Comparison of ENCODE assay signal across 29 mouse cellular contexts in genomic region chr15:102950877-102951276, GRCm38 (mm10). TPM values are rescaled to one million over a fixed set of nuclear protein-coding genes. Genes with fewer than 3 reads are reported as not detected.
DNase-seq lines count a peak whose midpoint lies in the region; ATAC-seq and TF ChIP-seq lines count a peak whose summit lies in the region.
"Had no signal": no experiment of that assay in that cellular context is flagged by ENCODE, and none has a peak within 500 bp of the region (broad histone marks: within the 10 kb centered on the region; RNA-seq: fewer than 3 reads in every experiment).

No protein-coding gene starts in this region.

- intact Hi-C loops in heart, postnatal 36 days (cut with DNase I), result no loop called here

- H3K9me3 ChIP-seq in hindbrain, embryonic 11.5 days (ENCODE audit: control insufficient read depth, low read length), result no peaks in the 10 kb centered on the region
- H3K9me3 ChIP-seq in hindbrain, embryonic 16.5 days (ENCODE audit: control insufficient read depth, low read length), result no peaks in the 10 kb centered on the region
- H3K9me3 ChIP-seq in limb, embryonic 12.5 days, result no peaks in the 10 kb centered on the region
- no peaks in the 10 kb centered on the region for H3K9me3 ChIP-seq in neural tube, embryonic 12.5 days
- H3K9me3 ChIP-seq: embryonic facial prominence, embryonic 15.5 days; forebrain, embryonic 10.5 days; heart, embryonic 15.5 days; hindbrain, embryonic 10.5 days; hindbrain, embryonic 15.5 days had no signal

- peaks cover 98% of the 10 kb centered on the region for H3K27me3 ChIP-seq in hindbrain, embryonic 11.5 days (ENCODE audit: control insufficient read depth, insufficient read depth, low read length)
- peaks cover 78% of the 10 kb centered on the region for H3K27me3 ChIP-seq in hindbrain, embryonic 16.5 days (replicated peaks; ENCODE audit: control insufficient read depth, insufficient read depth, low read length)
- no peaks in the 10 kb centered on the region for H3K27me3 ChIP-seq in C2C12 (ENCODE audit: control insufficient read depth, insufficient read depth, insufficient read length)
- H3K27me3 ChIP-seq in limb, embryonic 12.5 days, result peaks cover 95% of the 10 kb centered on the region
- peaks cover 97% of the 10 kb centered on the region for H3K27me3 ChIP-seq in neural tube, embryonic 12.5 days (replicated peaks)

- DNase-seq in hindbrain, embryonic 11.5 days (ENCODE audit: low spot score), result peak; percentile 48
- no peak for DNase-seq in heart, postnatal 36 days
- no peak for DNase-seq in layer of hippocampus, postnatal 10 days (ENCODE audit: low spot score in 2 of 2)
- DNase-seq in embryo, embryonic 10 days (ENCODE audit: low spot score), result no peak
- DNase-seq: adrenal gland, adult 2 months; adrenal gland, postnatal 25 days; cerebellum, adult 18-20 months; cerebellum, adult 9-11 months; cerebellum, postnatal 36 days; embryo, embryonic 11 days; gastrocnemius, postnatal 10 days; heart, adult 2 months; heart, postnatal 14 days had no signal

- TF ChIP-seq CTCF in C2C12 (IDR thresholded peaks at IDR 0.05; ENCODE audit: control insufficient read depth, insufficient read depth, insufficient read length), result no peak

- H3K79me3 ChIP-seq in C2C12 (ENCODE audit: low read depth), result peaks cover 30% of the 10 kb centered on the region

- H3K79me2 ChIP-seq in C2C12 (ENCODE audit: control insufficient read depth, insufficient read depth), result peaks cover 71% of the 10 kb centered on the region

- H3K4me1 ChIP-seq in hindbrain, embryonic 11.5 days (replicated peaks; ENCODE audit: control insufficient read depth, insufficient read depth, low read length), result no peaks in the 10 kb centered on the region
- H3K4me1 ChIP-seq in hindbrain, embryonic 16.5 days (ENCODE audit: control insufficient read depth, insufficient read depth, low read depth, low read length), result no peaks in the 10 kb centered on the region; the same call in 1 of the 2 replicates
- peaks cover 37% of the 10 kb centered on the region for H3K4me1 ChIP-seq in limb, embryonic 12.5 days (replicated peaks)
- H3K4me1 ChIP-seq in neural tube, embryonic 12.5 days, result no peaks in the 10 kb centered on the region
- H3K4me1 ChIP-seq: embryonic facial prominence, embryonic 15.5 days; heart, embryonic 15.5 days; hindbrain, embryonic 10.5 days; hindbrain, embryonic 15.5 days had no signal

- H3K4me3 ChIP-seq in hindbrain, embryonic 11.5 days (ENCODE audit: low read depth, low read length), result no peak overlapping the region
- no peak overlapping the region for H3K4me3 ChIP-seq in hindbrain, embryonic 16.5 days (ENCODE audit: low read length)
- peak overlapping the region; percentile 18 for H3K4me3 ChIP-seq in C2C12 (ENCODE audit: insufficient read depth, poor library complexity, severe bottlenecking)
- H3K4me3 ChIP-seq in limb, embryonic 12.5 days (replicated peaks), result peak overlapping the region; percentile 27
- H3K4me3 ChIP-seq in neural tube, embryonic 12.5 days, result peak overlapping the region; percentile 21; the same call in 1 of the 2 replicates
- H3K4me3 ChIP-seq: embryonic facial prominence, embryonic 15.5 days; erythroblast, embryonic 14.5 days; forebrain, embryonic 10.5 days; heart, adult 2 months; heart, embryonic 15.5 days; hindbrain, embryonic 10.5 days; hindbrain, embryonic 15.5 days had no signal

- H3ac ChIP-seq in C2C12 (ENCODE audit: control insufficient read depth, insufficient read length, low read depth), result peak overlapping the region; percentile 19

- H3K9ac ChIP-seq in hindbrain, embryonic 11.5 days (ENCODE audit: low read depth, low read length), result no peak overlapping the region
- no peak overlapping the region for H3K9ac ChIP-seq in hindbrain, embryonic 16.5 days (ENCODE audit: low read depth, low read length)
- H3K9ac ChIP-seq in limb, embryonic 12.5 days (replicated peaks), result peak overlapping the region; percentile 57
- H3K9ac ChIP-seq in neural tube, embryonic 12.5 days, result peak overlapping the region; percentile 53
- H3K9ac ChIP-seq: embryonic facial prominence, embryonic 15.5 days; heart, embryonic 15.5 days; hindbrain, embryonic 15.5 days had no signal

- H3K36me3 ChIP-seq in hindbrain, embryonic 11.5 days (ENCODE audit: control insufficient read depth, insufficient read depth, low read length), result no peaks in the 10 kb centered on the region
- H3K36me3 ChIP-seq in hindbrain, embryonic 16.5 days (ENCODE audit: control insufficient read depth, insufficient read depth, low read length), result no peaks in the 10 kb centered on the region
- H3K36me3 ChIP-seq in C2C12 (ENCODE audit: control insufficient read depth, insufficient read depth), result no peaks in the 10 kb centered on the region
- no peaks in the 10 kb centered on the region for H3K36me3 ChIP-seq in limb, embryonic 12.5 days
- H3K36me3 ChIP-seq in neural tube, embryonic 12.5 days, result no peaks in the 10 kb centered on the region
- H3K36me3 ChIP-seq: embryonic facial prominence, embryonic 15.5 days; forebrain, embryonic 10.5 days; heart, embryonic 15.5 days; hindbrain, embryonic 10.5 days; hindbrain, embryonic 15.5 days had no signal

- H3K27ac ChIP-seq in hindbrain, embryonic 11.5 days (ENCODE audit: low read depth, low read length), result no peak overlapping the region
- no peak overlapping the region for H3K27ac ChIP-seq in hindbrain, embryonic 16.5 days (ENCODE audit: low read depth, low read length)
- H3K27ac ChIP-seq in limb, embryonic 12.5 days, result peak overlapping the region; percentile 79
- peak overlapping the region; percentile 20 for H3K27ac ChIP-seq in neural tube, embryonic 12.5 days
- H3K27ac ChIP-seq: embryonic facial prominence, embryonic 15.5 days; forebrain, embryonic 10.5 days; heart, adult 2 months; heart, embryonic 15.5 days; hindbrain, embryonic 10.5 days; hindbrain, embryonic 15.5 days had no signal

- WGBS in hindbrain, embryonic 11.5 days, result 4% methylated on average over 2 of the region's 2 CpGs
- 13% methylated on average over 2 of the region's 2 CpGs for WGBS in hindbrain, embryonic 16.5 days
- WGBS in limb, embryonic 12.5 days, result 7% methylated on average over 2 of the region's 2 CpGs
- 6% methylated on average over 2 of the region's 2 CpGs for WGBS in neural tube, embryonic 12.5 days

- H3K4me2 ChIP-seq in hindbrain, embryonic 11.5 days (replicated peaks; ENCODE audit: low read depth, low read length), result no peak overlapping the region
- no peak overlapping the region for H3K4me2 ChIP-seq in hindbrain, embryonic 16.5 days (ENCODE audit: low read length)
- H3K4me2 ChIP-seq in limb, embryonic 12.5 days, result peak overlapping the region; percentile 51
- peak overlapping the region; percentile 50 for H3K4me2 ChIP-seq in neural tube, embryonic 12.5 days (replicated peaks)
- H3K4me2 ChIP-seq: embryonic facial prominence, embryonic 15.5 days; heart, embryonic 11.5 days; heart, embryonic 15.5 days; hindbrain, embryonic 15.5 days had no signal

- no peak for ATAC-seq in hindbrain, embryonic 11.5 days (ENCODE audit: low FRiP score)
- ATAC-seq in hindbrain, embryonic 16.5 days, result no peak
- ATAC-seq in limb, embryonic 12.5 days (ENCODE audit: insufficient number of reproducible peaks, insufficient read depth, low FRiP score, low TSS enrichment, low read depth), result no peak
- no peak for ATAC-seq in neural tube, embryonic 12.5 days (ENCODE audit: low FRiP score, low read depth)
- ATAC-seq: forebrain, embryonic 14.5 days; Patski had no signal

RNA-seq across cellular contexts. Expression of gene Hoxc11, which starts 3.4 kb away (rescaled TPM):
- not detected in 2 replicates for polyA plus RNA-seq in hindbrain, embryonic 11.5 days (2014; fragmentation: Nextera tagmentation; extraction: Ambion mirVana)
- not detected in 2 replicates for polyA plus RNA-seq in hindbrain, embryonic 16.5 days (2015; fragmentation: Nextera tagmentation; extraction: Ambion mirVana)
- 34.6 TPM for polyA plus RNA-seq in C2C12 (2012; fragmentation: generic; extraction: Trizol)
- 3.5 and 5.2 TPM in 2 replicates for polyA plus RNA-seq in limb, embryonic 12.5 days (2016; fragmentation: Nextera tagmentation; extraction: Ambion mirVana)
- 4.3 and 5.7 TPM in 2 replicates for polyA plus RNA-seq in neural tube, embryonic 12.5 days (2016; fragmentation: Nextera tagmentation; extraction: Ambion mirVana)
- not detected for total RNA-seq in heart, postnatal 36 days (2021)
- not detected for total RNA-seq in layer of hippocampus, postnatal 10 days (2021)
- total RNA-seq: adrenal gland, adult 2 months; adrenal gland, postnatal 25 days; CH12.LX; heart, adult 2 months; heart, postnatal 14 days had no signal
- polyA plus RNA-seq: adrenal gland, adult 2 months; embryonic facial prominence, embryonic 11.5 days; embryonic facial prominence, embryonic 15.5 days; erythroblast, embryonic 14.5 days; forebrain, embryonic 10.5 days; forebrain, embryonic 14.5 days; heart, adult 2 months; heart, embryonic 11.5 days; heart, embryonic 15.5 days; hindbrain, embryonic 10.5 days; hindbrain, embryonic 15.5 days; Patski had no signal

RNA-seq across cellular contexts. Expression of gene Hoxc12, which starts 14.3 kb away (rescaled TPM):
- polyA plus RNA-seq in hindbrain, embryonic 11.5 days (2014; fragmentation: Nextera tagmentation; extraction: Ambion mirVana), result not detected in 2 replicates
- polyA plus RNA-seq in hindbrain, embryonic 16.5 days (2015; fragmentation: Nextera tagmentation; extraction: Ambion mirVana), result not detected in 2 replicates
- 4.9 TPM for polyA plus RNA-seq in C2C12 (2012; fragmentation: generic; extraction: Trizol)
- 2.0 and 2.8 TPM in 2 replicates for polyA plus RNA-seq in limb, embryonic 12.5 days (2016; fragmentation: Nextera tagmentation; extraction: Ambion mirVana)
- 8.1 and 14.2 TPM in 2 replicates for polyA plus RNA-seq in neural tube, embryonic 12.5 days (2016; fragmentation: Nextera tagmentation; extraction: Ambion mirVana)
- not detected for total RNA-seq in heart, postnatal 36 days (2021)
- not detected for total RNA-seq in layer of hippocampus, postnatal 10 days (2021)
- total RNA-seq: adrenal gland, adult 2 months; adrenal gland, postnatal 25 days; CH12.LX; gastrocnemius, postnatal 10 days; heart, adult 2 months; heart, postnatal 14 days had no signal
- polyA plus RNA-seq: adrenal gland, adult 2 months; embryonic facial prominence, embryonic 11.5 days; erythroblast, embryonic 14.5 days; forebrain, embryonic 10.5 days; forebrain, embryonic 14.5 days; gonadal fat pad, adult 2 months; heart, adult 2 months; heart, embryonic 11.5 days; heart, embryonic 15.5 days; hindbrain, embryonic 10.5 days; hindbrain, embryonic 15.5 days; Patski had no signal

RNA-seq across cellular contexts. Expression of gene Hoxc10, which starts 15.7 kb away (rescaled TPM):
- not detected in 2 replicates for polyA plus RNA-seq in hindbrain, embryonic 11.5 days (2014; fragmentation: Nextera tagmentation; extraction: Ambion mirVana)
- not detected in 2 replicates for polyA plus RNA-seq in hindbrain, embryonic 16.5 days (2015; fragmentation: Nextera tagmentation; extraction: Ambion mirVana)
- 49.6 TPM for polyA plus RNA-seq in C2C12 (2012; fragmentation: generic; extraction: Trizol)
- polyA plus RNA-seq in limb, embryonic 12.5 days (2016; fragmentation: Nextera tagmentation; extraction: Ambion mirVana), result 20.7 and 21.2 TPM in 2 replicates
- polyA plus RNA-seq in neural tube, embryonic 12.5 days (2016; fragmentation: Nextera tagmentation; extraction: Ambion mirVana), result 62.1 and 77.3 TPM in 2 replicates
- total RNA-seq in heart, postnatal 36 days (2021), result not detected
- total RNA-seq in layer of hippocampus, postnatal 10 days (2021), result not detected
- total RNA-seq: CH12.LX; heart, adult 2 months; heart, postnatal 14 days had no signal
- polyA plus RNA-seq: adrenal gland, adult 2 months; embryonic facial prominence, embryonic 11.5 days; embryonic facial prominence, embryonic 15.5 days; erythroblast, embryonic 14.5 days; forebrain, embryonic 10.5 days; forebrain, embryonic 14.5 days; heart, adult 2 months; heart, embryonic 15.5 days; hindbrain, embryonic 10.5 days; hindbrain, embryonic 15.5 days had no signal

RNA-seq across cellular contexts. Expression of gene Hoxc5, which starts 16.4 kb away (rescaled TPM):
- 21.0 and 21.6 TPM in 2 replicates for polyA plus RNA-seq in hindbrain, embryonic 11.5 days (2014; fragmentation: Nextera tagmentation; extraction: Ambion mirVana)
- polyA plus RNA-seq in hindbrain, embryonic 16.5 days (2015; fragmentation: Nextera tagmentation; extraction: Ambion mirVana), result 19.1 and 20.4 TPM in 2 replicates
- polyA plus RNA-seq in C2C12 (2012; fragmentation: generic; extraction: Trizol), result 1.6 TPM
- polyA plus RNA-seq in limb, embryonic 12.5 days (2016; fragmentation: Nextera tagmentation; extraction: Ambion mirVana), result 6.3 and 12.2 TPM in 2 replicates
- polyA plus RNA-seq in neural tube, embryonic 12.5 days (2016; fragmentation: Nextera tagmentation; extraction: Ambion mirVana), result 32.1 and 35.5 TPM in 2 replicates
- not detected for total RNA-seq in heart, postnatal 36 days (2021)
- total RNA-seq in layer of hippocampus, postnatal 10 days (2021), result not detected
- total RNA-seq: heart, adult 2 months; heart, postnatal 14 days had no signal
- polyA plus RNA-seq: erythroblast, embryonic 14.5 days; forebrain, embryonic 10.5 days; forebrain, embryonic 14.5 days had no signal

RNA-seq across cellular contexts. Expression of gene Hoxc9, which starts 25.4 kb away (rescaled TPM):
- polyA plus RNA-seq in hindbrain, embryonic 11.5 days (2014; fragmentation: Nextera tagmentation; extraction: Ambion mirVana), result not detected in 2 replicates
- 0.16 and 0.31 TPM in 2 replicates for polyA plus RNA-seq in hindbrain, embryonic 16.5 days (2015; fragmentation: Nextera tagmentation; extraction: Ambion mirVana)
- 9.4 TPM for polyA plus RNA-seq in C2C12 (2012; fragmentation: generic; extraction: Trizol)
- 3.6 TPM in 2 replicates for polyA plus RNA-seq in limb, embryonic 12.5 days (2016; fragmentation: Nextera tagmentation; extraction: Ambion mirVana)
- 45.2 and 47.4 TPM in 2 replicates for polyA plus RNA-seq in neural tube, embryonic 12.5 days (2016; fragmentation: Nextera tagmentation; extraction: Ambion mirVana)
- total RNA-seq in heart, postnatal 36 days (2021), result not detected
- total RNA-seq in layer of hippocampus, postnatal 10 days (2021), result not detected
- total RNA-seq: heart, adult 2 months; heart, postnatal 14 days had no signal
- polyA plus RNA-seq: embryonic facial prominence, embryonic 11.5 days; embryonic facial prominence, embryonic 15.5 days; erythroblast, embryonic 14.5 days; forebrain, embryonic 10.5 days; forebrain, embryonic 14.5 days; heart, adult 2 months; heart, embryonic 11.5 days; heart, embryonic 15.5 days; hindbrain, embryonic 10.5 days had no signal

Comparison
In these comparisons a context has a peak if more than half of its experiments do, and no peak if none do; other contexts are left out.
1. H3K27ac ChIP-seq: peak in limb, embryonic 12.5 days (single experiment) and neural tube, embryonic 12.5 days (single experiment); none in hindbrain, embryonic 11.5 days (single experiment) and hindbrain, embryonic 16.5 days (single experiment).
2. H3K4me2 ChIP-seq: peak in limb, embryonic 12.5 days (single experiment) and neural tube, embryonic 12.5 days (single experiment); none in hindbrain, embryonic 11.5 days (single experiment) and hindbrain, embryonic 16.5 days (single experiment).
3. H3K4me3 ChIP-seq: peak in C2C12 (single experiment), limb, embryonic 12.5 days (single experiment) and neural tube, embryonic 12.5 days (single experiment); none in hindbrain, embryonic 11.5 days (single experiment) and hindbrain, embryonic 16.5 days (single experiment).
4. H3K9ac ChIP-seq: peak in limb, embryonic 12.5 days (single experiment) and neural tube, embryonic 12.5 days (single experiment); none in hindbrain, embryonic 11.5 days (single experiment) and hindbrain, embryonic 16.5 days (single experiment).
5. RNA of gene Hoxc10, which starts 15.7 kb away (polyA plus RNA-seq): 62.1 to 77.3 TPM in neural tube, embryonic 12.5 days, 49.6 TPM in C2C12 (single experiment) and 20.7 to 21.2 TPM in limb, embryonic 12.5 days; not detected in hindbrain, embryonic 11.5 days and not detected in hindbrain, embryonic 16.5 days; every median in the first group is over 10 times any median in the second.